Mouse (Mus musculus) spleen, adult 2 months (tissue): ENCODE data around the gene Tmem198.

Experiments
- CTCF ChIP-seq: fragments of 200-500 bp; IDR thresholded peaks from 2 replicates; pipeline ENCODE4 v1.5.1; 2011; ENCODE audit warnings: mild to moderate bottlenecking, inconsistent platforms; ENCODE audit not compliant: insufficient read depth, insufficient read length, insufficient replicate concordance; ENCODE audit errors: extremely low read depth
- POLR2A ChIP-seq: fragments of 200-500 bp; IDR thresholded peaks from 2 replicates; pipeline ENCODE4 v1.6.1; 2011; ENCODE audit warnings: low read depth, low read length, inconsistent platforms

- TF ChIP-seq CTCF (no peak), POLR2A (no peak)
Measured at GRCm38 (mm10) chr1:75532280-75533172, 53.2 kb downstream of the Tmem198 start.
